Mouse (Mus musculus) embryonic facial prominence, embryonic 11.5 days (tissue): ENCODE data around the gene Btbd18. TPM values are rescaled to one million over a fixed set of nuclear protein-coding genes. Genes with fewer than 3 reads are reported as not detected.
"Not testable (repeated sequence)": the region's sequence is repeated elsewhere in the genome, so short reads cannot be mapped to it uniquely, and the experiment has no call there.

ENCODE experiments used
- ATAC-seq: fragments of 200-750 bp; cut with Nextera tagmentation; replicated peaks from 2 replicates; pipeline ENCODE4 v1.8.0; 2017; ENCODE audit warnings: low read depth; ENCODE audit not compliant: insufficient number of reproducible peaks, low FRiP score, low TSS enrichment
- DNase-seq: peaks from one replicate; pipeline ENCODE4 v3.0.0-alpha.2; 2015; ENCODE audit warnings: low spot score
- H3K27ac ChIP-seq: fragments of 300-500 bp; sonication (generic); replicated peaks from 2 replicates; pipeline ENCODE4 v1.5.1; 2014; ENCODE audit warnings: mild to moderate bottlenecking, low read depth, low read length, control low read depth
- H3K27me3 ChIP-seq: fragments of 300-500 bp; sonication (generic); 2 replicates; pipeline ENCODE4 v1.6.1; 2014; ENCODE audit warnings: mild to moderate bottlenecking, low read length, moderate library complexity, mixed read lengths; ENCODE audit not compliant: control insufficient read depth, insufficient read depth
- H3K36me3 ChIP-seq: fragments of 300-500 bp; sonication (generic); replicated peaks from 2 replicates; pipeline ENCODE4 v1.6.1; 2014; ENCODE audit warnings: low read depth, mild to moderate bottlenecking, low read length, moderate library complexity, mixed read lengths; ENCODE audit not compliant: control insufficient read depth, insufficient read depth
- H3K4me1 ChIP-seq: fragments of 300-500 bp; sonication (generic); 2 replicates; pipeline ENCODE4 v1.6.1; 2014; ENCODE audit warnings: low read length, mixed read lengths; ENCODE audit not compliant: control insufficient read depth, insufficient read depth
- H3K4me2 ChIP-seq: fragments of 300-500 bp; sonication (generic); 2 replicates; pipeline ENCODE4 v1.6.1; 2014; ENCODE audit warnings: low read depth, mild to moderate bottlenecking, control low read depth, low read length, moderate library complexity
- H3K4me3 ChIP-seq: fragments of 300-500 bp; sonication (generic); 2 replicates; pipeline ENCODE4 v1.5.1; 2014; ENCODE audit warnings: low read depth, low read length, control low read depth
- H3K9ac ChIP-seq: fragments of 300-500 bp; sonication (generic); replicated peaks from 2 replicates; pipeline ENCODE4 v1.6.1; 2014; ENCODE audit warnings: mild to moderate bottlenecking, control low read depth, low read length
- H3K9me3 ChIP-seq: fragments of 300-500 bp; sonication (generic); replicated peaks from 2 replicates; pipeline ENCODE4 v1.6.1; 2016; ENCODE audit warnings: mild to moderate bottlenecking, low read length, inconsistent platforms, mixed read lengths; ENCODE audit not compliant: control insufficient read depth
- WGBS: fragments of 180-500 bp; shearing (Covaris S2); extraction: QIAGEN DNeasy Blood & Tissue Kit; methylation state at CpG from one replicate; pipeline ENCODE4 v1.1.7; 2014; 5-methylcytosine and 5-hydroxymethylcytosine counted together
- polyA plus RNA-seq: library from polyadenylated mRNA; unstranded; fragments of >200 nt; fragmentation: Nextera tagmentation; extraction: Ambion mirVana; gene quantifications from 2 replicates; pipeline ENCODE4 v1.2.1, GENCODE M21; 2014

The Btbd18 gene
- polyA plus RNA-seq, 1 experiment from 2014 or later: 0.07 TPM

- H3K27ac ChIP-seq, DNase-seq, H3K9ac ChIP-seq, H3K4me1 ChIP-seq, H3K4me2 ChIP-seq, ATAC-seq, H3K4me3 ChIP-seq, H3K36me3 ChIP-seq, H3K27me3 ChIP-seq, H3K9me3 ChIP-seq: not testable (repeated sequence)
- 74% methylated on average over 4 of the region's 5 CpGs for WGBS
Measured at GRCm38 (mm10) chr2:84671535-84671934, 12.7 kb downstream of the Btbd18 start.

- peak overlapping the region; percentile 52 for H3K9ac ChIP-seq
- no peaks in the 10 kb centered on the region for H3K4me1 ChIP-seq
- peak overlapping the region; percentile 58 for H3K4me3 ChIP-seq
- peaks cover 2% of the 10 kb centered on the region; the same call in 1 of the 2 replicates for H3K36me3 ChIP-seq
- ATAC-seq (peak; percentile 30), DNase-seq (peak; percentile 55)
- no peaks in the 10 kb centered on the region for H3K9me3 ChIP-seq
- no peaks in the 10 kb centered on the region for H3K27me3 ChIP-seq
- no peak overlapping the region for H3K27ac ChIP-seq
- H3K4me2 ChIP-seq: peak overlapping the region; percentile 68
- WGBS: 11% methylated on average over 22 of the region's 22 CpGs
Measured at GRCm38 (mm10) chr2:84677270-84677967, 18.5 kb downstream of the Btbd18 start.

GRCm38 (mm10) chr2:84677968-84678880, 19.3 kb downstream of the Btbd18 start, which contains the start of the genes Gm28635 and Med19:
TSS of gene Gm28635 (minus strand) at chr2:84678041.
TSS of gene Med19 (plus strand) at chr2:84678402.
- Histone ChIP-seq H3K4me2 (peak within 1 kb of the TSS; percentile 68), H3K9me3 (no peaks in the 10 kb centered on the region), H3K4me3 (peak within 1 kb of the TSS; percentile 82), H3K27me3 (no peaks in the 10 kb centered on the region), H3K27ac (0 out of 2 replicates have a peak within 1 kb of the TSS, but pooled peaks have one; percentile 30), H3K36me3 (peaks cover 2% of the 10 kb centered on the region), H3K4me1 (no peaks in the 10 kb centered on the region), H3K9ac (peak within 1 kb of the TSS; percentile 79)
- DNase-seq (peak; percentile 100), ATAC-seq (peak; percentile 100)
- whole genome bisulfite sequencing: under 1% methylated on average over 44 of the region's 44 CpGs

- WGBS: 19% methylated on average over 8 of the region's 8 CpGs
- Histone ChIP-seq H3K4me3 (peak within 1 kb of the TSS; percentile 82), H3K9ac (peak within 1 kb of the TSS; percentile 79), H3K9me3 (no peaks in the 10 kb centered on the region), H3K27me3 (no peaks in the 10 kb centered on the region), H3K27ac (0 out of 2 replicates have a peak within 1 kb of the TSS, but pooled peaks have one; percentile 30), H3K4me2 (peak within 1 kb of the TSS; percentile 47), H3K4me1 (no peaks in the 10 kb centered on the region), H3K36me3 (peaks cover 2% of the 10 kb centered on the region)
- ATAC-seq: no peak
- no peak for DNase-seq
Measured at GRCm38 (mm10) chr2:84679016-84679415, 20.1 kb downstream of the Btbd18 start, which contains the start of gene Tmx2. TSS of gene Tmx2 (minus strand) at chr2:84679140.

- Histone ChIP-seq H3K9ac (no peak overlapping the region), H3K4me1 (no peaks in the 10 kb centered on the region), H3K9me3 (no peaks in the 10 kb centered on the region), H3K27me3 (no peaks in the 10 kb centered on the region), H3K36me3 (peaks cover 2% of the 10 kb centered on the region), H3K4me2 (no peak overlapping the region), H3K27ac (no peak overlapping the region), H3K4me3 (no peak overlapping the region)
- DNase-seq (no peak), ATAC-seq (no peak)
- 83% methylated on average over 6 of the region's 6 CpGs for WGBS
Measured at GRCm38 (mm10) chr2:84682605-84683183, 23.8 kb downstream of the Btbd18 start.

- Histone ChIP-seq H3K36me3 (peaks cover 16% of the 10 kb centered on the region), H3K4me1 (no peaks in the 10 kb centered on the region), H3K9ac (no peak overlapping the region), H3K27ac (no peak overlapping the region), H3K4me3 (no peak overlapping the region), H3K4me2 (no peak overlapping the region), H3K27me3 (no peaks in the 10 kb centered on the region), H3K9me3 (no peaks in the 10 kb centered on the region)
- 79% methylated on average over 2 of the region's 2 CpGs for WGBS
- DNase-seq: no peak
- no peak for ATAC-seq
Measured at GRCm38 (mm10) chr2:84688080-84688844, 29.4 kb downstream of the Btbd18 start.

- DNase-seq (no peak), ATAC-seq (no peak)
- no peaks in the 10 kb centered on the region for H3K4me1 ChIP-seq
- WGBS: 92% methylated on average over 12 of the region's 12 CpGs
- H3K9ac ChIP-seq: no peak overlapping the region
- H3K36me3 ChIP-seq: peaks cover 17% of the 10 kb centered on the region
- H3K4me2 ChIP-seq: no peak overlapping the region
- no peak overlapping the region for H3K4me3 ChIP-seq
- H3K9me3 ChIP-seq: no peaks in the 10 kb centered on the region
- no peak overlapping the region for H3K27ac ChIP-seq
- no peaks in the 10 kb centered on the region for H3K27me3 ChIP-seq
Measured at GRCm38 (mm10) chr2:84690050-84690449, 31.2 kb downstream of the Btbd18 start.
